Mouse (Mus musculus): ENCODE data around the gene Pum2. TPM values are rescaled to one million over a fixed set of nuclear protein-coding genes. Genes with fewer than 3 reads are reported as not detected.
A peak's percentile ranks its signal among the peaks of the same experiment; 100 is the strongest.

Gene Pum2
- total RNA-seq, 2 experiments from 2014 or later, result 133 to 139 TPM

DNA sequence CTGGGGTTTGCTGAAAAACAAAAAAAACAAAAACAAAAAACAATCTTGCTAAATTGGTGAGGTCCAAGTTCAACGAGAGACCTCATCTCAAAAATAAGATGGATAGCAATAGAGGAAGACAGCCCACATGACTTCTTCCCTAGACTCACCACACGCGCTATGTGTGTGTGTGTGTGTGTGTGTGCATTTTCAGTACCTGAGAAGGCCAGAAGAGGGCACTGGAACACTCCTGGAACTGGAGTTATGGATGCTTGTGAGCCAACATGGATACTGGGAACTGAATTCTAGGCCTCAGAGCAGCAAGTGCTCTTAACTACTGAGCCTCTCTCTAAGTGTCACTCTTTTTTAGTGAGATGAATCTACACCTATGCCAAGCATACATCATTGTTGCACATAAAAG is 84.1 kb downstream of the Pum2 start:
- ATAC-seq (replicated peaks; ENCODE audit: poor library complexity, severe bottlenecking), result 0 out of 2 replicates have a peak, but pooled peaks have one; percentile 18

GRCm38 (mm10) chr12:8759115-8759514 is 85.2 kb downstream of the Pum2 start:
- ATAC-seq (replicated peaks; ENCODE audit: poor library complexity, severe bottlenecking), result no peak

DNA sequence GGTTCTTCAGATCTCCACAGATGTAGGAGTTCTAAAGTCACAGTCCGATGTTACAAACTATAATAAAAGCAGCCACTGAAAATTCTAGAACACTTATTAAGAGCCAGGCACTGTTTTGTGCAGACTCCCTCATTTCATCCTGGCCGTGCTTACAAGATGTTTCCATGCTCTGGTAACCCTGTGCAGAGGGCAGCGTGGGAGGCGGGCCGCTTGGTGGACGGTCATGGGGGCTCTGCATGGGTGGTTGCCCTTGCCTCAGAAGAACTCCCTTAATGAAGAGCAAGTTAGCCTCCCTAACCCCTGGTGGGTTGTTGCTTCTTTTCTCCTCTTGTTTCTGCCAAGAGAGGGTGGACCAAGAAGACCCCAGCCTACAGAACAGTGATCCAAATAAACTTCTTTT is 85.8 kb downstream of the Pum2 start:
- no peak for ATAC-seq (replicated peaks; ENCODE audit: poor library complexity, severe bottlenecking)

DNA sequence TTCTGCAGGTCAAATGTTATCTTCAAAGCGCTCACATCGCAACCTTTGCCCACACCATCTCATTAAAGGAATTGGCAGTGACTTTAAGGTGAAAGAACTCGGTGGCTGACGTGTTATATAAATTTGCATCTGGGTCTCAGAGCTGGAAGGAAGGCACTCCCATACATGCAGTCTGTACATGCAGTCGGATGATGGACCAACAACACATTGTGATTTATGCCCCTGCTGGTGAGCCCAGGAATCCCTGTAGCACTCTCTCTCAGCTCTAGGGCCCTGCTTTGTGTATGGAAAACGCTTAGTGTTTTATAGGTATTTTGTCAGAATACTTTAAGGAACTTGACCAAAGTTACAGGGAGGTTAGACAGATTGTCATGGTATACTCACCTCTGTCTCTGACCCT is 86.6 kb downstream of the Pum2 start:
- no peak for ATAC-seq (replicated peaks; ENCODE audit: poor library complexity, severe bottlenecking)

- ATAC-seq (replicated peaks; ENCODE audit: poor library complexity, severe bottlenecking), result no peak
These were observed 87.1 kb downstream of the Pum2 start for GRCm38 (mm10) chr12:8761058-8761457.

DNA sequence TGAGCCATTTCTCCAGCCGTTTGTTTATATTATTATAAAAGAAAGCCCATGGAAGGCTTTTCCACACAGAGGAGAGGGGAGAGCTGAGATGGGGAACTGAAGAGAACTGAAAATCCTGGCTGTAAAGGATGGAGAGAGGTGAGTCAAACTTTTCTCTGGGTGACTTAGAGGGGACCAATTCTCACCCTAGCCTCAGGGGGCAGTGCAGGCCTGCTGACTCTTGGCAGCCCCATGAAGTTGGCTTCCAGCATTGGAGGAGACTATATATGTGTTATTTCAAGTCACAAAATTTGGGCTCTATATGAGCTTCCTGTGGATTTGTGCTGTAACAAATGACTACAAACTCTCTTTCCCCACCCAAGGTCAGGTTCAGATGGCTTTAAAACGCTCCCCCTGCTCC is 88.7 kb downstream of the Pum2 start:
- ATAC-seq (replicated peaks; ENCODE audit: poor library complexity, severe bottlenecking), result peak; percentile 55

GRCm38 (mm10) chr12:8764221-8764930 is 90.4 kb downstream of the Pum2 start:
- ATAC-seq (replicated peaks; ENCODE audit: poor library complexity, severe bottlenecking), result peak; percentile 52

- ATAC-seq (replicated peaks; ENCODE audit: poor library complexity, severe bottlenecking), result peak; percentile 51
These were observed 97.3 kb downstream of the Pum2 start, which contains the start of gene Sdc1 for GRCm38 (mm10) chr12:8770946-8771843. Gene Sdc1, plus strand, starts transcription at chr12:8771323.

DNA sequence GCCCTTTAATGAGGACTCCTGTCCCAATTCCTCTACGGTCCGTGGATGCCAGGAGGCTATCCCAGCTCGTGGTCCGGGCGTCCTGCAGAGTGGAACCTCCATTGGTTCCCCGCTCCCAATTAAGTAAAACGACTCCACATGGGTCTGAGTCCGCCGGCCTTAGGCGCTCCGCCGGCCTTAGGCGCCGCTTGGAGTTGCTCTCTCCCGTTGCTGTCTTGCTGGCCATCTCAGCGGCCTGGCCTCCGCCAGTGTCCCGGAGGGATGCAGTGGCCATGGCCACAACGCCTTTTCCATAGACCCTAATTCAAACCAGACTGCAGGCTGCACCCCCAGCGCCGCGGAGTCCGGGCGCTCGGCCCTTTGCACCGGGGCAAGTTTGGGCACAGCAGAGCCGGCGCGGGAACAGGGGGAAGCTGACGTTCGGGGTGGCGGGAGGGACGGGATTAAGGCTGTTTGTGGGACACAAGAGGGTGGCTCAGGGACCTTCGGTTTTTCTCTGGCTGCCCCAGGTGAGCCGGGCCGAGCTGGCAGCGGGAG is 98.0 kb downstream of the Pum2 start:
- peak; percentile 23 for ATAC-seq (replicated peaks; ENCODE audit: poor library complexity, severe bottlenecking)

DNA sequence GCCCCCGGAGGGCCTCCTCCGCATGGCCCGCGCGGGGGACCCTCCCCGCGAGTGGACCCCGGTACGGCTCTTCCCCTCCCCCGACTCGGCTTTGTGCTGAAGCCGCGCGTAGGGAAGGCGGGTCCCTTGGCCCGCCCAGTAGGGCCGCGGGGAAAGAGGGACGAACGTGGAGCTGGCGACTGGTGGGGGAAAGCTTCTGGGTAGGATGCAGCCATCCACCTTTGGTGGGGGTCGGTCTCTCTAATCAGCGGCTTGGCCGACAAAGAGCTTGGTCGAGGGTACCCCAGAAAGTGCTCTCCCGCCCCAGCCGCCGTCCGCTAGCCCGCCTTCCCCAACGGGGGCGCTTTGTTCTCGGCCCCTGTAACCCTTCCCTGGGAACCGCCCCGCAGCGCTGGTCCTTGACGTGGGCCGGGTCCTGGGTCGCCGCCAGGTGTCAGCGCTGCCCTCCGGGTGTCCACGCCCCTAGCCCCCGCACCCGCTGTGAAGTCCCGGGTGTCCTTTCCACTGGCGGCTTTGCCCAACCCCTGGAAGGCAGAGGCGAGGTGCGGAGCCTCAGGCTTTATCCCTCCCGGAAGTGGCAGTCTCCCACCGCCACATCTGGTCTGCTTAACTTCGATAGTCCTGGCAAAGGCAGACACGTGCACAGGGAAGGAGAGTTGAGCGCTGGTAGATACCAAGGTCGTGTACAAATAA is 98.7 kb downstream of the Pum2 start:
- peak; percentile 25 for ATAC-seq (replicated peaks; ENCODE audit: poor library complexity, severe bottlenecking)

DNA sequence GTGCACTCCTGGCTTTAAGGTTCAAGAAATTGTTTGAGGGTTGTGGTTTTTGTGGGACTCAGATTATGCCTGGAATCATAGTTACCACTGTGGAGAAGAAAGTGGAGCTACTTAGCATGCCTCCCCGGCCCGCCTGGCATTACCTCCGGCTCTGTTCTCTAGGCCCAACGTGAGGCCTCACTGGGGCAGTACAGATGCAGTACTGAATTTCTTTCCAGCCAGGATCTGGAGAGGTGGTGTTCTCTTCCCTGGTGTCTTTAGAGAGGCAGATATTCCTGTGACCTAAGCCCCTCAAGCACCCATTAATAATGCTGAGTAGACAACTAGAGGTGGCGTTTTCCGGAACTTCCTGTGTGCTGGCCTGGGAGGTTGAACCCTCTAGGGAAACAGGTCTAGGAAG is 99.4 kb downstream of the Pum2 start:
- no peak for ATAC-seq (replicated peaks; ENCODE audit: poor library complexity, severe bottlenecking)

- ATAC-seq (replicated peaks; ENCODE audit: poor library complexity, severe bottlenecking), result no peak
These were observed 100.2 kb downstream of the Pum2 start for GRCm38 (mm10) chr12:8774183-8774582.

- ATAC-seq (replicated peaks; ENCODE audit: poor library complexity, severe bottlenecking), result no peak
These were observed 102.3 kb downstream of the Pum2 start for GRCm38 (mm10) chr12:8776206-8776605.

- no peak for ATAC-seq (replicated peaks; ENCODE audit: poor library complexity, severe bottlenecking)
These were observed 102.8 kb downstream of the Pum2 start for GRCm38 (mm10) chr12:8776741-8777140.

DNA sequence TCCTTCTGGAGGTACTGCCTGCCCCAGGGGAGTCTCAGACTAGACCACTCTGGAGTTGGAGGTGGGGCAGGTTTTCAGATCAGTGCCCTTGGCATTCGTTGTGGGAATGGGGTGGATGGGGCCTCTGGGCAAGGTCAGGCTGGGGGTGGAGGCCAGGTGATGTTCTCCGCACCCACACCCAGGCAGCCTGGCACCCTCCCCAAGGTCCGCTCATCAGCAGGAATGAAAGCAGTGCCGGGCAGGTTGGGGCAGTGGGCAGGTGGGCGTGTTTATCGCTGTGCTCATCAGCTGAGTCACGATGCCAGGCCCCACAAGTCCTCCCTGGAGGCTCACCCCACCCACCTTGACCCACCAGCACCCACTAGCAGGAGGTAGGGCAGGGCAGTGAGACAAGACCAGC is 104.2 kb downstream of the Pum2 start:
- no peak for ATAC-seq (replicated peaks; ENCODE audit: poor library complexity, severe bottlenecking)

GRCm38 (mm10) chr12:8779851-8780250 is 105.9 kb downstream of the Pum2 start:
- no peak for ATAC-seq (replicated peaks; ENCODE audit: poor library complexity, severe bottlenecking)

DNA sequence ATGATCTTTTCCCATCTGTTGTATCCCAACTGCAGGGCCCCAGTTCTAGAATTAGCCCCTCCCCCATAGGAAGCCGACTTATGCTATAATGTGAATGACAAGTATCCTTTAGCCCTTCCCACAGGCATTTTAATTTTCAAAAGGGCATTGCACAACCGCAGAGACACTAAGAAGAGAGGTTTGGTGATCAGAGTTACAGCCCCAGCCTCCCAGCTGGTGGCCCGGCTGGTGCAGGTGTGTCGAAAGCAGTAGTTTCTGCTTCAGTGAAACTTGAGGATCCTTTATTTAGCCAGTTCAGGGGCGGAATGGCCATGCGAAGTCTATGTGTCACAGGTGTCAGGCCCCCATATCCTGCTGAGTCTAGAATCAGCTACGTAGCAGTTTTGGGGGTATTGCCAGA is 107.2 kb downstream of the Pum2 start:
- ATAC-seq (replicated peaks; ENCODE audit: poor library complexity, severe bottlenecking), result peak; percentile 43

GRCm38 (mm10) chr12:8781681-8782378 is 107.9 kb downstream of the Pum2 start:
- no peak for ATAC-seq (replicated peaks; ENCODE audit: poor library complexity, severe bottlenecking)

DNA sequence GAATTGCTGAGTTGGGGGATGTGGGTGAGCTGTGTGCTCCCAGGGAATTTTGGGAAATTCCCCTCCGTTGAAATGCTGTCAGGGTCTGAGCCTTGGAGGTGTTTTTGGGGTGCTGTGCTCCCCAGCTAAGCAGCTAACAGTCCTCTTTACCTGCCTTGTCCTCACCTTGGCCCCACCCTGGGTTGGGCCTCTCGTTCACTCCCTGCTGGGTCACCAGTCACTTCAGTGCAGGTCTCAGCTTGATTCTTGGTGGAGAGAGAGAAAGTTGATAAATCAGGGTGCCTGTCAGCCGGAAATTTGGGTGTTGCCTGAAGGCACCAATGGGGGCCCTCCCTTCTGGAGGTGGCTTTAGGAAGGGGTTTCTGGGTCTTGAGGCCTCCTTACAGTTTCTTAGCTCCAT is 108.6 kb downstream of the Pum2 start:
- no peak for ATAC-seq (replicated peaks; ENCODE audit: poor library complexity, severe bottlenecking)

- ATAC-seq (replicated peaks; ENCODE audit: poor library complexity, severe bottlenecking), result no peak
These were observed 110.3 kb downstream of the Pum2 start for GRCm38 (mm10) chr12:8784189-8784588.
